Mouse (Mus musculus) liver, embryonic 13.5 days (tissue): Measurements from ENCODE around the gene Lrp10. TPM values are rescaled to one million over a fixed set of nuclear protein-coding genes. Genes with fewer than 3 reads are reported as not detected.

Experiments
- ATAC-seq: fragments of 200-750 bp; cut with Nextera tagmentation; 2 replicates; pipeline ENCODE4 v1.8.0; 2017; ENCODE audit warnings: low read depth, mild to moderate bottlenecking, moderate number of reproducible peaks, moderate library complexity
- DNase-seq: peaks from one replicate; pipeline ENCODE4 v3.0.0; 2022
- H3K27ac ChIP-seq: fragments of 300-500 bp; sonication (generic); 2 replicates; pipeline ENCODE4 v1.5.1; 2015; ENCODE audit warnings: moderate library complexity, mild to moderate bottlenecking, inconsistent platforms
- H3K27me3 ChIP-seq: fragments of 300-500 bp; sonication (generic); 2 replicates; pipeline ENCODE4 v1.6.1; 2015; ENCODE audit warnings: mild to moderate bottlenecking, inconsistent platforms
- H3K36me3 ChIP-seq: fragments of 300-500 bp; sonication (generic); 2 replicates; pipeline ENCODE4 v1.6.1; 2015; ENCODE audit warnings: mild to moderate bottlenecking, inconsistent platforms
- H3K4me1 ChIP-seq: fragments of 300-500 bp; sonication (generic); replicated peaks from 2 replicates; pipeline ENCODE4 v1.6.1; 2015; ENCODE audit warnings: inconsistent platforms
- H3K4me2 ChIP-seq: fragments of 300-500 bp; sonication (generic); 2 replicates; pipeline ENCODE4 v1.6.1; 2015; ENCODE audit warnings: inconsistent platforms, mild to moderate bottlenecking, moderate library complexity
- H3K4me3 ChIP-seq: fragments of 300-500 bp; sonication (generic); replicated peaks from 2 replicates; pipeline ENCODE4 v1.5.1; 2015; ENCODE audit warnings: mild to moderate bottlenecking, inconsistent platforms
- H3K9ac ChIP-seq: fragments of 300-500 bp; sonication (generic); 2 replicates; pipeline ENCODE4 v1.6.1; 2015; ENCODE audit warnings: mild to moderate bottlenecking, inconsistent platforms
- H3K9me3 ChIP-seq: fragments of 300-500 bp; sonication (generic); replicated peaks from 2 replicates; pipeline ENCODE4 v1.6.1; 2016; ENCODE audit warnings: inconsistent platforms
- WGBS: fragments of 180-500 bp; shearing (Covaris S2); methylation state at CpG from one replicate; pipeline ENCODE4 v1.1.7; 2015; ENCODE audit not compliant: insufficient replicate concordance; 5-methylcytosine and 5-hydroxymethylcytosine counted together
- polyA plus RNA-seq: library from polyadenylated mRNA; unstranded; fragments of >200 nt; fragmentation: Nextera tagmentation; extraction: Ambion mirVana; gene quantifications from 2 replicates; pipeline ENCODE4 v1.2.1, GENCODE M21; 2015

Lrp10 gene
- polyA plus RNA-seq, 1 experiment from 2014 or later = 18.4 TPM

- H3K4me3 ChIP-seq = no peak overlapping the region
- WGBS = 61% methylated on average over 15 of the region's 15 CpGs
- peaks cover 21% of the 10 kb centered on the region for H3K4me1 ChIP-seq
- DNase-seq (no peak), ATAC-seq (no peak)
- H3K4me2 ChIP-seq = no peak overlapping the region
- H3K36me3 ChIP-seq = no peaks in the 10 kb centered on the region
- no peaks in the 10 kb centered on the region for H3K9me3 ChIP-seq
- H3K9ac ChIP-seq = peak overlapping the region; percentile 39; the same call in 1 of the 2 replicates
- H3K27ac ChIP-seq = no peak overlapping the region
- H3K27me3 ChIP-seq = peaks cover 77% of the 10 kb centered on the region
These were observed 13.4 kb downstream of the Lrp10 start for GRCm38 (mm10) chr14:54477172-54477909.

DNA sequence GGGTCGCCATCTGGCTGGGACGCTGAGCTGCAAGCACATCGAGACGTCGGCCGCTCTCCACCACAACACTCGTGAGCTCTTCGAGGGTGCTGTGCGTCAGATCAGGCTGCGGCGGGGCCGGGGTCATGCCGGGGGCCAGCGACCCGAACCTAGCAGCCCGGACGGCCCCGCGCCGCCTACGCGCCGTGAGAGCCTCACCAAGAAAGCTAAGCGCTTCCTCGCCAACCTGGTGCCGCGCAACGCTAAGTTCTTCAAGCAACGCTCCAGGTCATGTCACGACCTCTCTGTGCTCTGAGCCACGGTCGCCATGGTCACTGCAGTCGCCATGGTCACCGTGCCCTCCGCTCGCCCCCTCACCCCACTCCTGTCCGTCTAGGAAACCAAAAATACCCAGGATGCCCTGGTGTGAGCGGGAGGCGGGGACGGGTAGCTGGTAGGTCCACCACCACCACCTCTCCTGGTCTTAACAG lies 15.5 kb downstream of the Lrp10 start:
- peak overlapping the region; percentile 46 for H3K4me3 ChIP-seq
- H3K36me3 ChIP-seq = no peaks in the 10 kb centered on the region
- DNase-seq (no peak), ATAC-seq (no peak)
- H3K9ac ChIP-seq = no peak overlapping the region; the same call in 1 of the 2 replicates
- peaks cover 21% of the 10 kb centered on the region for H3K4me1 ChIP-seq
- WGBS = 4% methylated on average over 40 of the region's 40 CpGs
- peak overlapping the region; percentile 64 for H3K4me2 ChIP-seq
- no peak overlapping the region for H3K27ac ChIP-seq
- peaks cover 77% of the 10 kb centered on the region for H3K27me3 ChIP-seq
- H3K9me3 ChIP-seq = no peaks in the 10 kb centered on the region

GRCm38 (mm10) chr14:54480673-54481072 lies 16.7 kb downstream of the Lrp10 start:
- Histone ChIP-seq H3K27ac (no peak overlapping the region), H3K27me3 (peaks cover 65% of the 10 kb centered on the region), H3K36me3 (no peaks in the 10 kb centered on the region), H3K9me3 (no peaks in the 10 kb centered on the region), H3K4me2 (no peak overlapping the region), H3K4me3 (no peak overlapping the region), H3K9ac (no peak overlapping the region), H3K4me1 (peaks cover 24% of the 10 kb centered on the region)
- 58% methylated on average over 6 of the region's 6 CpGs for WGBS
- ATAC-seq (no peak), DNase-seq (no peak)

- WGBS = 32% methylated on average over 8 of the region's 8 CpGs
- ATAC-seq = no peak
These were observed 17.5 kb downstream of the Lrp10 start for GRCm38 (mm10) chr14:54481402-54481801.

GRCm38 (mm10) chr14:54482498-54482897 lies 18.6 kb downstream of the Lrp10 start:
- no peak for ATAC-seq

More at GRCm38 (mm10) chr14:54481402-54481801, 17.5 kb downstream of the Lrp10 start:
- no peak for DNase-seq
- Histone ChIP-seq H3K36me3 (no peaks in the 10 kb centered on the region), H3K9me3 (no peaks in the 10 kb centered on the region), H3K4me3 (no peak overlapping the region), H3K27ac (no peak overlapping the region), H3K4me2 (no peak overlapping the region), H3K27me3 (peaks cover 58% of the 10 kb centered on the region), H3K9ac (no peak overlapping the region), H3K4me1 (peaks cover 25% of the 10 kb centered on the region)

DNA sequence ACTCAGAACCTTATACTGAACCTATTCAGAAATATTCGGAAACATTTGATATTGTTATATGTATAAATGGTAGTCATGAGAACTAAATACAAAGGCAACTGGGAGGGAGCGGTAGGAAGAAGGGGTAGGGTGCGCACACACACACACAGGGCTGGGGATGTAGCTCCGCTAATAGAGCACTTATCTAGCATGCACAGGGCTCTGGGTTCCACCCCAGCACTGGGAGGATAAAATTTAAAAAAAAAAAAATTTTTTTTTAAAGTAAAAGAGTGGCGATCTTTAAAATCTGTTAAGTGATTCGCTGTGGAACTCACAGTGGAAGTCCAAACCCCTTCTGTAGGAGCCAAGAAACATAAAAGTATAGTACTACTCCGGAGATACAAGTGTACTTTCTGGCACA lies 22.0 kb downstream of the Lrp10 start:
- Histone ChIP-seq H3K4me2 (no peak overlapping the region), H3K27ac (no peak overlapping the region), H3K36me3 (no peaks in the 10 kb centered on the region), H3K4me3 (no peak overlapping the region), H3K9me3 (no peaks in the 10 kb centered on the region), H3K27me3 (peaks cover 18% of the 10 kb centered on the region), H3K4me1 (peaks cover 10% of the 10 kb centered on the region; the same call in 1 of the 2 replicates), H3K9ac (no peak overlapping the region)
- no peak for DNase-seq
- ATAC-seq = peak; percentile 74
- WGBS = 43% methylated on average over 7 of the region's 7 CpGs

More at GRCm38 (mm10) chr14:54482498-54482897, 18.6 kb downstream of the Lrp10 start:
- peaks cover 18% of the 10 kb centered on the region; the same call in 1 of the 2 replicates for H3K4me1 ChIP-seq
- WGBS = 39% methylated on average over 9 of the region's 9 CpGs
- no peaks in the 10 kb centered on the region for H3K9me3 ChIP-seq
- H3K9ac ChIP-seq = no peak overlapping the region
- no peak overlapping the region for H3K4me2 ChIP-seq
- H3K36me3 ChIP-seq = no peaks in the 10 kb centered on the region
- peaks cover 52% of the 10 kb centered on the region for H3K27me3 ChIP-seq
- peak; percentile 45 for DNase-seq
- H3K4me3 ChIP-seq = no peak overlapping the region
- no peak overlapping the region for H3K27ac ChIP-seq

DNA sequence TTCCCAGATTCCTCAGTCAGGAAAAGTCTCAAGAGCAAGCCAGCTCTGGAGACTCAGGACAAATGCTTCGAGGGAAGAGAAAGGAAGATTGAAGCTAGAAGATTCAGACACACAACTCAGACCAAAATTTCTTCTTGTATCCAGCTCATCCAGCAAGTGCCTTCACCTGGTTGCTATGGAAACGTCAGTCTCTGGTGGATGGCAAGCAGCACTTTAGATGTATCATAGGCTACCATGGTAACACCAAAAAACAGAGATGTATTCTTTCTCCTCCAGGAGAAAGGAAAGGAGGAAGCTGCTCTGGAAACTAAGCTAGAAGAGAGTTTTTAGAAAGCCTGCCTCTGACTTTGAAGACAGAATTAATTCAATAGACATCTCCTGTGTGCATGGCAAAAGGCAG lies 23.8 kb downstream of the Lrp10 start:
- no peak overlapping the region for H3K4me3 ChIP-seq
- H3K9ac ChIP-seq = no peak overlapping the region
- ATAC-seq (no peak), DNase-seq (no peak)
- no peaks in the 10 kb centered on the region for H3K36me3 ChIP-seq
- peaks cover 7% of the 10 kb centered on the region; the same call in 1 of the 2 replicates for H3K27me3 ChIP-seq
- H3K4me1 ChIP-seq = peaks cover 19% of the 10 kb centered on the region
- H3K27ac ChIP-seq = no peak overlapping the region
- H3K4me2 ChIP-seq = no peak overlapping the region
- 55% methylated on average over 2 of the region's 2 CpGs for WGBS
- no peaks in the 10 kb centered on the region for H3K9me3 ChIP-seq

DNA sequence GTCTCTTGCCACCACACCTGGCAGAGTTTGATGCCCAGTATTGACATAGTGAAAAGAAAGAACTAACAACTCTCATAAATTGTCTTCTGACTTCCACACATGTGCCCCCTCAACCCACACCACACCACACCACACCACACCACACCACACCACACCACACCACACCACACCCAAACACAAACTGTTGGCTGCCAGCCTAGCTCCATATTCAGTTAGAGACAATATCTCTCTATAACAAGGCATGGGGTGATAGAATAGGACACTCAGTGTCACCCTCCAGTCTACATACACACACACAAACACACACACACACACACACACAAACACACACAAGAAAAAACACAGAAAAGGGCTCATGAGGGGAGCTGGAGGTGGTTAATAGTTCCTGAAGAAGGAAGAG lies 24.4 kb downstream of the Lrp10 start:
- H3K4me1 ChIP-seq = peaks cover 21% of the 10 kb centered on the region
- H3K9me3 ChIP-seq = no peaks in the 10 kb centered on the region
- H3K4me3 ChIP-seq = no peak overlapping the region
- ATAC-seq = no peak
- no peaks in the 10 kb centered on the region for H3K36me3 ChIP-seq
- H3K4me2 ChIP-seq = no peak overlapping the region
- no peak for DNase-seq
- H3K27me3 ChIP-seq = peaks cover 7% of the 10 kb centered on the region; the same call in 1 of the 2 replicates
- no peak overlapping the region for H3K27ac ChIP-seq
- no peak overlapping the region for H3K9ac ChIP-seq

DNA sequence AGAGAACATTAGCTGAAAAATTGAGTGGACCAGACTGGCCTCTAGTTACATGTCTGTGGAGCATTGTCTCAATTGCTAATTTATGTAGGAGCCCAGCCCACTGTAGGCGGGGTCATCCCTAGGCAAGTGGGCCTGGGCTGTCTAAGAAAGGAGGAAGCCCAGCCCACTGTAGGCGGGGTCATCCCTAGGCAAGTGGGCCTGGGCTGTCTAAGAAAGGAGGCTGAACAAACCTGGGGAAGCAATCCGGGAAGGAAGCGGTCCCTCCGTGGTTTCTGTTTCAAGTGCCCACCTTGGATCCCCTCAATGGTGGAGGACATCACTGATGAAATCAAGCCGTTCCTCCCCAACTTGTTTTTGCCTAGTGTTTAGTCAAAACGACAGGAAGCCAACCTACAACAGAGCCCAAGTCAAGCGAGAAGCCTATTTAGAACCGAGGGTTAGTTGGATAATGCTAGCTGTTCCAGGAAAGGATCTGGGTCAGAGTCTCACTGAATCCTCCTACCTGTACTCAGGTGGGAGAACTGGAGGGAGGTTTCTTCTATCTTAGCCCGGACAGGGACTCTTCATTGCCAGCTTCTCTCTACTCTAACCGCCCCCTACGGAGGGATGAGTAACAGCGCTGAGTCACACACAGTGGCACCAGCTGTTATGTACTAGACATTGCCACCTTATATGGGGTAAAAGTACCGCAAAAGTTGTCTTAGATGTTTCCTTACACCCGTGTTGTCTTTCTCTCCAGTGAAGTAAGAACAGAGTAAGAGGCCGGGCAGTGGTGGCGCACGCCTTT lies 28.6 kb downstream of the Lrp10 start:
- DNase-seq (peak; percentile 10), ATAC-seq (peak; percentile 86)
- Histone ChIP-seq H3K9ac (no peak overlapping the region), H3K4me2 (0 out of 2 replicates have a peak overlapping the region, but pooled peaks have one; percentile 14), H3K4me3 (no peak overlapping the region), H3K27me3 (no peaks in the 10 kb centered on the region), H3K4me1 (peaks cover 10% of the 10 kb centered on the region), H3K9me3 (no peaks in the 10 kb centered on the region), H3K36me3 (no peaks in the 10 kb centered on the region), H3K27ac (0 out of 2 replicates have a peak overlapping the region, but pooled peaks have one; percentile 18)
- WGBS = 55% methylated on average over 18 of the region's 18 CpGs

- Histone ChIP-seq H3K4me1 (peaks cover 10% of the 10 kb centered on the region), H3K4me2 (no peak overlapping the region), H3K9me3 (no peaks in the 10 kb centered on the region), H3K4me3 (no peak overlapping the region), H3K36me3 (no peaks in the 10 kb centered on the region), H3K27ac (no peak overlapping the region), H3K27me3 (no peaks in the 10 kb centered on the region), H3K9ac (no peak overlapping the region)
- DNase-seq (no peak), ATAC-seq (no peak)
- 76% methylated on average over 5 of the region's 5 CpGs for WGBS
These were observed 29.3 kb downstream of the Lrp10 start for GRCm38 (mm10) chr14:54493236-54493635.

DNA sequence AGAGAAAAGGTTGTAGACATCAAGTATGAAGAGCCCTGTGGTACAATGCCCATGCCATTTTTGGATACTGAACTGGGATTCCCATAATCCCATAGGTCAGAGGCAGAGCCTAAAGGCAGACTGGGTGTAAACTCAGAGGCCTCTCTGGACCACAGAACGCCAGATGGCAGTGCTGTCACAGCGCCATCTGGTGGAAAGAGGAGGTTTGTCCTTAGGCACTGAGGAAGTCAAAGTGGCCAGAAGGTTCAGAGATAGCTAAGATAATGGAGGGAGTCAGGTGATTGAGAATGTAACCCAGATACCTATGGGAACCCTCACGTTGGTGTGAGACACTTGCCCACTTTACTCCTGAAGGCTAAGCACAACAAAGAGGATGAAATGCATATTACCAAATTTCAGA lies 30.3 kb downstream of the Lrp10 start:
- Histone ChIP-seq H3K4me2 (no peak overlapping the region), H3K27ac (no peak overlapping the region), H3K4me3 (no peak overlapping the region), H3K27me3 (no peaks in the 10 kb centered on the region), H3K4me1 (peaks cover 10% of the 10 kb centered on the region), H3K9ac (no peak overlapping the region), H3K36me3 (no peaks in the 10 kb centered on the region), H3K9me3 (no peaks in the 10 kb centered on the region)
- DNase-seq (peak; percentile 42), ATAC-seq (peak; percentile 69)
- 1% methylated on average over 3 of the region's 3 CpGs for WGBS
